Mouse (Mus musculus): ENCODE data around the gene Trem2. TPM values are rescaled to one million over a fixed set of nuclear protein-coding genes. Genes with fewer than 3 reads are reported as not detected.

Gene Trem2
- total RNA-seq, 1 experiment, result 0.49 TPM

GRCm38 (mm10) chr17:48321279-48321678 lies 24.9 kb upstream of the Trem2 start:
- in situ Hi-C loops (cut with MboI; ENCODE audit: low sequenced_read_pairs in 2 of 2, unreplicated experiment in 2 of 2), result no loop called here
- H3K9ac ChIP-seq (ENCODE audit: insufficient read depth, low read depth, low read length, poor library complexity, severe bottlenecking), result no peak overlapping the region
- H3K36me3 ChIP-seq (ENCODE audit: control insufficient read depth, insufficient read depth, low read length, poor library complexity, severe bottlenecking), result no peaks in the 10 kb centered on the region
- H3K4me1 ChIP-seq (ENCODE audit: control insufficient read depth in 2 of 2, insufficient read depth in 2 of 2, low read length in 2 of 2, poor library complexity in 1 of 2), result peaks cover 0 to 3% of the 10 kb centered on the region in 2 experiments; a peak in 1 of 4 replicates
- no peak overlapping the region for H3K27ac ChIP-seq (ENCODE audit: insufficient read depth, low read depth, low read length, poor library complexity, severe bottlenecking)
- H3K4me3 ChIP-seq (ENCODE audit: insufficient read depth in 1 of 2, low read depth in 1 of 2, low read length in 2 of 2, poor library complexity in 1 of 2, severe bottlenecking in 1 of 2), result no peak overlapping the region
- DNase-seq (ENCODE audit: low read depth, low spot score), result no peak
- no peak for TF ChIP-seq HCFC1 (IDR thresholded peaks at IDR 0.05; ENCODE audit: borderline replicate concordance, insufficient read depth, low read length)
- no peak for TF ChIP-seq ZNF384 (IDR thresholded peaks at IDR 0.05; ENCODE audit: low read depth, low read length)
- TF ChIP-seq ZC3H11A (IDR thresholded peaks at IDR 0.05; ENCODE audit: borderline replicate concordance, low read depth, low read length), result no peak
- no peak for TF ChIP-seq MAFK (IDR thresholded peaks at IDR 0.05; ENCODE audit: insufficient read depth, low read depth, low read length)
- TF ChIP-seq CHD2 (IDR thresholded peaks at IDR 0.05; ENCODE audit: low read depth, low read length), result no peak
- no peaks in the 10 kb centered on the region for H3K9me3 ChIP-seq (ENCODE audit: control insufficient read depth, insufficient read depth, low read depth, low read length)

- in situ Hi-C loops (cut with MboI; ENCODE audit: low sequenced_read_pairs in 2 of 2, unreplicated experiment in 2 of 2), result no loop called here
- peak; percentile 70 for DNase-seq (ENCODE audit: low read depth, low spot score)
- no peak overlapping the region for H3K27ac ChIP-seq (ENCODE audit: insufficient read depth, low read depth, low read length, poor library complexity, severe bottlenecking)
Observed at GRCm38 (mm10) chr17:48323236-48323635, 23.0 kb upstream of the Trem2 start.

DNA sequence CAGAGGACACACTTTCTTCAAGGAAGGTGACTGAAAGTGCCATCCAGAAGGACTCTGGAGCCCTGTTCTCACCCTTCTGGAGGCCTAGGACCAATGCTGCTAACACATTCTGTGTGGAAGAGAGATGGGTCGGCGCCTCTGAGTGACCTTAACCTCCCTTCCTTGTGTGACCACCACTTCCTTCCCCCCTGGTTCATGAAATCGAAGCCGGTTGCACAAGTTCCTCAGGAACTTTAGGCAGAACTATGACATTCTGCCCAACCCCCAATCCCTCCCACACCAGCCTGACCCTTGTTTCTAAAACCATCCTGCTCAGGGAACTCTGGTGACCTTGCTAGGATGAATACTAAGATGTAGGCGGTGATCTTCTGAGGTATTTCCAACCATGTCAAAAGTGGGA lies 21.9 kb upstream of the Trem2 start:
- in situ Hi-C loops (cut with MboI; ENCODE audit: low sequenced_read_pairs in 2 of 2, unreplicated experiment in 2 of 2), result no loop called here
- no peaks in the 10 kb centered on the region for H3K9me3 ChIP-seq (ENCODE audit: control insufficient read depth, insufficient read depth, low read depth, low read length)
- H3K4me3 ChIP-seq (ENCODE audit: insufficient read depth in 1 of 2, low read depth in 1 of 2, low read length in 2 of 2, poor library complexity in 1 of 2, severe bottlenecking in 1 of 2), result no peak overlapping the region
- H3K9ac ChIP-seq (ENCODE audit: insufficient read depth, low read depth, low read length, poor library complexity, severe bottlenecking), result no peak overlapping the region
- no peaks in the 10 kb centered on the region for H3K36me3 ChIP-seq (ENCODE audit: control insufficient read depth, insufficient read depth, low read length, poor library complexity, severe bottlenecking)
- no peak for TF ChIP-seq ZNF384 (IDR thresholded peaks at IDR 0.05; ENCODE audit: low read depth, low read length)
- no peak for TF ChIP-seq MAFK (IDR thresholded peaks at IDR 0.05; ENCODE audit: insufficient read depth, low read depth, low read length)
- no peak for TF ChIP-seq HCFC1 (IDR thresholded peaks at IDR 0.05; ENCODE audit: borderline replicate concordance, insufficient read depth, low read length)
- TF ChIP-seq ZC3H11A (IDR thresholded peaks at IDR 0.05; ENCODE audit: borderline replicate concordance, low read depth, low read length), result no peak
- TF ChIP-seq CHD2 (IDR thresholded peaks at IDR 0.05; ENCODE audit: low read depth, low read length), result no peak
- no peak for DNase-seq (ENCODE audit: low read depth, low spot score)
- no peak overlapping the region for H3K27ac ChIP-seq (ENCODE audit: insufficient read depth, low read depth, low read length, poor library complexity, severe bottlenecking)
- H3K4me1 ChIP-seq (ENCODE audit: control insufficient read depth in 2 of 2, insufficient read depth in 2 of 2, low read length in 2 of 2, poor library complexity in 1 of 2), result peaks cover 0 to 3% of the 10 kb centered on the region in 2 experiments; a peak in 1 of 4 replicates

More at GRCm38 (mm10) chr17:48323236-48323635, 23.0 kb upstream of the Trem2 start:
- no peaks in the 10 kb centered on the region for H3K36me3 ChIP-seq (ENCODE audit: control insufficient read depth, insufficient read depth, low read length, poor library complexity, severe bottlenecking)
- no peak overlapping the region for H3K9ac ChIP-seq (ENCODE audit: insufficient read depth, low read depth, low read length, poor library complexity, severe bottlenecking)
- H3K4me1 ChIP-seq (ENCODE audit: control insufficient read depth in 2 of 2, insufficient read depth in 2 of 2, low read length in 2 of 2, poor library complexity in 1 of 2), result peaks cover 0 to 3% of the 10 kb centered on the region in 2 experiments; a peak in 1 of 4 replicates
- no peak overlapping the region for H3K4me3 ChIP-seq (ENCODE audit: insufficient read depth in 1 of 2, low read depth in 1 of 2, low read length in 2 of 2, poor library complexity in 1 of 2, severe bottlenecking in 1 of 2)
- no peak for TF ChIP-seq ZC3H11A (IDR thresholded peaks at IDR 0.05; ENCODE audit: borderline replicate concordance, low read depth, low read length)
- TF ChIP-seq MAFK (IDR thresholded peaks at IDR 0.05; ENCODE audit: insufficient read depth, low read depth, low read length), result 0 out of 2 replicates have a peak, but pooled peaks have one; percentile 35
- TF ChIP-seq ZNF384 (IDR thresholded peaks at IDR 0.05; ENCODE audit: low read depth, low read length), result no peak
- TF ChIP-seq HCFC1 (IDR thresholded peaks at IDR 0.05; ENCODE audit: borderline replicate concordance, insufficient read depth, low read length), result no peak
- TF ChIP-seq CHD2 (IDR thresholded peaks at IDR 0.05; ENCODE audit: low read depth, low read length), result no peak
- no peaks in the 10 kb centered on the region for H3K9me3 ChIP-seq (ENCODE audit: control insufficient read depth, insufficient read depth, low read depth, low read length)

- H3K9me3 ChIP-seq (ENCODE audit: control insufficient read depth, insufficient read depth, low read depth, low read length), result no peaks in the 10 kb centered on the region
- in situ Hi-C loops (cut with MboI; ENCODE audit: low sequenced_read_pairs in 2 of 2, unreplicated experiment in 2 of 2), result no loop called here
Observed at GRCm38 (mm10) chr17:48325093-48325492, 21.1 kb upstream of the Trem2 start.

GRCm38 (mm10) chr17:48325638-48326037 lies 20.6 kb upstream of the Trem2 start:
- no peak for TF ChIP-seq HCFC1 (IDR thresholded peaks at IDR 0.05; ENCODE audit: borderline replicate concordance, insufficient read depth, low read length)
- TF ChIP-seq MAFK (IDR thresholded peaks at IDR 0.05; ENCODE audit: insufficient read depth, low read depth, low read length), result no peak
- no peak for TF ChIP-seq CHD2 (IDR thresholded peaks at IDR 0.05; ENCODE audit: low read depth, low read length)
- TF ChIP-seq ZNF384 (IDR thresholded peaks at IDR 0.05; ENCODE audit: low read depth, low read length), result no peak
- TF ChIP-seq ZC3H11A (IDR thresholded peaks at IDR 0.05; ENCODE audit: borderline replicate concordance, low read depth, low read length), result no peak
- DNase-seq (ENCODE audit: low read depth, low spot score), result no peak

More at GRCm38 (mm10) chr17:48325093-48325492, 21.1 kb upstream of the Trem2 start:
- TF ChIP-seq CHD2 (IDR thresholded peaks at IDR 0.05; ENCODE audit: low read depth, low read length), result no peak
- TF ChIP-seq MAFK (IDR thresholded peaks at IDR 0.05; ENCODE audit: insufficient read depth, low read depth, low read length), result peak; percentile 73; the same call in 1 of the 2 replicates
- no peak overlapping the region for H3K27ac ChIP-seq (ENCODE audit: insufficient read depth, low read depth, low read length, poor library complexity, severe bottlenecking)
- no peak overlapping the region for H3K4me3 ChIP-seq (ENCODE audit: insufficient read depth in 1 of 2, low read depth in 1 of 2, low read length in 2 of 2, poor library complexity in 1 of 2, severe bottlenecking in 1 of 2)
- H3K36me3 ChIP-seq (ENCODE audit: control insufficient read depth, insufficient read depth, low read length, poor library complexity, severe bottlenecking), result no peaks in the 10 kb centered on the region
- no peak overlapping the region for H3K9ac ChIP-seq (ENCODE audit: insufficient read depth, low read depth, low read length, poor library complexity, severe bottlenecking)
- DNase-seq (ENCODE audit: low read depth, low spot score), result no peak
- H3K4me1 ChIP-seq (ENCODE audit: control insufficient read depth in 2 of 2, insufficient read depth in 2 of 2, low read length in 2 of 2, poor library complexity in 1 of 2), result peaks cover 0 to 3% of the 10 kb centered on the region in 2 experiments; a peak in 1 of 4 replicates

More at GRCm38 (mm10) chr17:48325638-48326037, 20.6 kb upstream of the Trem2 start:
- Histone ChIP-seq H3K9ac (ENCODE audit: insufficient read depth, low read depth, low read length, poor library complexity, severe bottlenecking) (no peak overlapping the region), H3K27ac (ENCODE audit: insufficient read depth, low read depth, low read length, poor library complexity, severe bottlenecking) (no peak overlapping the region), H3K9me3 (ENCODE audit: control insufficient read depth, insufficient read depth, low read depth, low read length) (no peaks in the 10 kb centered on the region), H3K36me3 (ENCODE audit: control insufficient read depth, insufficient read depth, low read length, poor library complexity, severe bottlenecking) (no peaks in the 10 kb centered on the region), H3K4me3 (ENCODE audit: insufficient read depth in 1 of 2, low read depth in 1 of 2, low read length in 2 of 2, poor library complexity in 1 of 2, severe bottlenecking in 1 of 2) (no peak overlapping the region), H3K4me1 (ENCODE audit: control insufficient read depth in 2 of 2, insufficient read depth in 2 of 2, low read length in 2 of 2, poor library complexity in 1 of 2) (peaks cover 0 to 3% of the 10 kb centered on the region in 2 experiments; a peak in 1 of 4 replicates)
- in situ Hi-C loops (cut with MboI; ENCODE audit: low sequenced_read_pairs in 2 of 2, unreplicated experiment in 2 of 2), result no loop called here

Measured in ES-E14 (cell line).